Mouse (Mus musculus): ENCODE results near the gene Ebf1. TPM values are rescaled to one million over a fixed set of nuclear protein-coding genes. Genes with fewer than 3 reads are reported as not detected.

The Ebf1 gene
- polyA plus RNA-seq, 1 experiment = 1.1 TPM

DNA sequence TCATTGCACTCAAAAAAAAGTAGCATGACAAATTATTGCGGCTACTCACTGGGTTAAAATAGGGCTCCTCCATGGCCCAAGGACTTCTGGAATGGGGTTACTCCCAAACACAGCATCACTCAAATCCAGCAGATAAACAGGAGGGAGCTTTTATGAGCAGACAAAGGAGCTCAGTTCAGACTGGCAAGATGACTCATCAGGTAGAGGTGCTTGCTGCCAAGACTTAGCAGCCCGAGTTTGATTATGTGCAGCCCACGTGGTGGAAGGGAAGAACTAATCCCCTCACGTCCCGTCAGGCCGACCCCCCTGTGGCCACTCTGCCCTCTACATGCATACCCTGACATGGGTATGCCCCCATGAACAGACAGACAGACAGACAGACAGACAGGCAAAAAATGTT, 285.0 kb downstream of the Ebf1 start:
- Histone ChIP-seq H3K27ac (ENCODE audit: control insufficient read depth, insufficient read depth, low read depth, low read length) (no peak overlapping the region), H3K27me3 (ENCODE audit: control insufficient read depth, insufficient read depth, low read length) (no peaks in the 10 kb centered on the region), H3K36me3 (ENCODE audit: control insufficient read depth, insufficient read depth, low read length) (no peaks in the 10 kb centered on the region), H3K4me1 (ENCODE audit: control insufficient read depth, insufficient read depth, low read length) (no peaks in the 10 kb centered on the region), H3K4me3 (ENCODE audit: control insufficient read depth, low read depth, low read length) (no peak overlapping the region)
- TF ChIP-seq CTCF (IDR thresholded peaks at IDR 0.05; ENCODE audit: control insufficient read depth, insufficient read depth, insufficient replicate concordance, low read depth, low read length) (no peak), POLR2A (IDR thresholded peaks at IDR 0.05; ENCODE audit: control insufficient read depth, low read depth, low read length) (no peak)

DNA sequence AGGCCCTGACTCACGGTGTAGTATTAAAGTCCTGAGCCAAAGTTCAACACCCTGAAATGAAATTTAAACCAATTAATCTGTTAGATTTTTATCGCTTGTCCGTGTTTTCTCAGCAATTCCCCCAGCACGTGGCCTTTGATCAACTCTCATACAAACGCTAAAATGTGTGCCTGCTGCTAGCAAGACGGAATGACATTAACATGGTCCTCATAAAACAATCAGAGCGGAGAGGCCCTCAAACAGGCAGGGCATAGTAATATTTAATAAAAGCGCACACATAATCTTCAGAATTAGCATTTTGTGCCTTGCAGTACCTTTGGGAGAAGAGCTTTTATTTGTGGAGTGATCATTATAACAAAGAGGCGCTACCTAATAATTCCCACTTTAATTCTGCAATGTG, 287.0 kb downstream of the Ebf1 start:
- TF ChIP-seq CTCF (IDR thresholded peaks at IDR 0.05; ENCODE audit: control insufficient read depth, insufficient read depth, insufficient replicate concordance, low read depth, low read length) (no peak), POLR2A (IDR thresholded peaks at IDR 0.05; ENCODE audit: control insufficient read depth, low read depth, low read length) (no peak)
- Histone ChIP-seq H3K27me3 (ENCODE audit: control insufficient read depth, insufficient read depth, low read length) (no peaks in the 10 kb centered on the region), H3K4me3 (ENCODE audit: control insufficient read depth, low read depth, low read length) (no peak overlapping the region), H3K27ac (ENCODE audit: control insufficient read depth, insufficient read depth, low read depth, low read length) (no peak overlapping the region), H3K4me1 (ENCODE audit: control insufficient read depth, insufficient read depth, low read length) (no peaks in the 10 kb centered on the region), H3K36me3 (ENCODE audit: control insufficient read depth, insufficient read depth, low read length) (no peaks in the 10 kb centered on the region)

DNA sequence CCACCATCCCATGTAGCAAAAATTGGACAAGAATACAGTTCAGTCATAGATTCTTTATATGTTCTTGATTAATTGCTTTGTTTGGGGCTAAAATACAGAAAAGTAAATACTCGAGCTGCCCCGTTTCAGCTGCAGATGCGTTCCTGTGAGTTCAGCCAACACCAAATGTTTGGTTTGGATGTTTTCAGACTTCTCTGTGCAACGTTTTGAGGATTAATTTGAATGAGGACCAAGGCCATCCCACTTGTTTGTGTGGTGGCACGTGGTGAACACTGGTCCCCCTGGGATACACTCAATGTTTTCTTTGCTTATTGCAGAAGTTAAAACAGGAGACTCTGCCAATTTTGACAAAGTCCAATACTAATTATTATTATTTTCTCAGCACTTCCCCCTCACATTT, 289.3 kb downstream of the Ebf1 start:
- no peaks in the 10 kb centered on the region for H3K27me3 ChIP-seq (ENCODE audit: control insufficient read depth, insufficient read depth, low read length)
- TF ChIP-seq CTCF (IDR thresholded peaks at IDR 0.05; ENCODE audit: control insufficient read depth, insufficient read depth, insufficient replicate concordance, low read depth, low read length) (no peak), POLR2A (IDR thresholded peaks at IDR 0.05; ENCODE audit: control insufficient read depth, low read depth, low read length) (no peak)
- H3K36me3 ChIP-seq (ENCODE audit: control insufficient read depth, insufficient read depth, low read length) = no peaks in the 10 kb centered on the region
- no peak overlapping the region for H3K4me3 ChIP-seq (ENCODE audit: control insufficient read depth, low read depth, low read length)
- H3K27ac ChIP-seq (ENCODE audit: control insufficient read depth, insufficient read depth, low read depth, low read length) = no peak overlapping the region
- H3K4me1 ChIP-seq (ENCODE audit: control insufficient read depth, insufficient read depth, low read length) = no peaks in the 10 kb centered on the region

DNA sequence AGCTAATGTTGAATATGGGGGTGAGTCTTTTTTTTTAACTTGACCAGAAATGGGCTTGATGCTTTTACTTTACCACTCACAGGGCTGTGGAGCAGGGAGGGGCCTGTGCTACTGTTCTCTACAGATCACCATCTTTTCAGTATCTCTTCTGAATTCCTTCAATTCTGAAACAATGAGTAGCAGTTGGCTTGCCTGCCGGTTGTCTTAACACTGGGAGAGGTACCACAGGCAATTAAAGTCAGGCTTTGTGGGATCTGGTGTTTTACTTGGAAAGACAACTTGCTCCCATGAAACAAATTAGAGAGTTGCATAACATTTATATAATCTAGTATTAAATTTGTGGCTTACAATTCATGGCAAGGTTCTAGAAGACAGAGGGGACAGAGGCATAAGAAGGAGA, 294.6 kb downstream of the Ebf1 start:
- Histone ChIP-seq H3K4me1 (ENCODE audit: control insufficient read depth, insufficient read depth, low read length) (no peaks in the 10 kb centered on the region), H3K4me3 (ENCODE audit: control insufficient read depth, low read depth, low read length) (no peak overlapping the region), H3K27ac (ENCODE audit: control insufficient read depth, insufficient read depth, low read depth, low read length) (no peak overlapping the region), H3K36me3 (ENCODE audit: control insufficient read depth, insufficient read depth, low read length) (no peaks in the 10 kb centered on the region), H3K27me3 (ENCODE audit: control insufficient read depth, insufficient read depth, low read length) (no peaks in the 10 kb centered on the region)
- TF ChIP-seq POLR2A (IDR thresholded peaks at IDR 0.05; ENCODE audit: control insufficient read depth, low read depth, low read length) (no peak), CTCF (IDR thresholded peaks at IDR 0.05; ENCODE audit: control insufficient read depth, insufficient read depth, insufficient replicate concordance, low read depth, low read length) (no peak)

DNA sequence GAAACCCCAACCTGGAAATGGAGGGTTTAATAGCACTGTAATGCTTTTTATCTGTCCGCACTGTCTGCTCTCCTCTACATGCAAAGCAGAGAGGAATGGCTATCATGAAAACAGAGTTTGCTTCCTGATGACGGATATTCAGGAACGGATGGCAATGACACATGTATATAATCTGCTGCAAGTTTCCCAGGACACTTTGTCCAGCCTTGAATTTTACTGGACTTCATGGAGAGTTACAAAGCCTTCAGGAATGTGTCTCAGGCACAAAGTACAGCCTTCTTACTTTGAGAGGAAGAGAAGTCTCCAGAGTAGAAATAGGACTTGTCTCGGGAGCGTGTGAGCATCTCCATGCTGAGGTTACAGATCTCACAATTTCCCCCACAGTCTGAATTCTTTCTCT, 296.7 kb downstream of the Ebf1 start:
- TF ChIP-seq POLR2A (IDR thresholded peaks at IDR 0.05; ENCODE audit: control insufficient read depth, low read depth, low read length) (no peak), CTCF (IDR thresholded peaks at IDR 0.05; ENCODE audit: control insufficient read depth, insufficient read depth, insufficient replicate concordance, low read depth, low read length) (no peak)
- no peaks in the 10 kb centered on the region for H3K36me3 ChIP-seq (ENCODE audit: control insufficient read depth, insufficient read depth, low read length)
- no peaks in the 10 kb centered on the region for H3K4me1 ChIP-seq (ENCODE audit: control insufficient read depth, insufficient read depth, low read length)
- no peak overlapping the region for H3K4me3 ChIP-seq (ENCODE audit: control insufficient read depth, low read depth, low read length)
- no peak overlapping the region for H3K27ac ChIP-seq (ENCODE audit: control insufficient read depth, insufficient read depth, low read depth, low read length)
- H3K27me3 ChIP-seq (ENCODE audit: control insufficient read depth, insufficient read depth, low read length) = no peaks in the 10 kb centered on the region

DNA sequence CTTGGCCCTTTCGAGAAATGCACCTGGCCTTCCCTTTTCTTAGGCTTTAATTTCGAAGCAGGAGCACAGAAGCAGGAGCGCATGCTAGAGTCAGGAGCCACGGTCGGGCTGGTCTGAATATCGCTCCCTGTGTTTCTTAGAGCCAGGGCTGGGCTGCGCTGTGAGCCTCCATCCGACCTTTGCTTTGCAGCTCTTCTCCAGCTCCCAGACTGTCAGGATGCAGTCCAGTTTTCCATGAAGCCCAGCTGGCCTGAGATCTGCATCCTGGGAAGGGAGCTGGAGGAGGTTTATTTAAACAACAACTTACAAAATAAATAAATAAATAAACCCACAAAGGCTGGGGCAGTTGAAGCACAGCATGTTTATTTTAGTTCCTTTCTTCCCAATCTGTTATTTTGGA, 299.9 kb downstream of the Ebf1 start:
- no peaks in the 10 kb centered on the region for H3K4me1 ChIP-seq (ENCODE audit: control insufficient read depth, insufficient read depth, low read length)
- TF ChIP-seq CTCF (IDR thresholded peaks at IDR 0.05; ENCODE audit: control insufficient read depth, insufficient read depth, insufficient replicate concordance, low read depth, low read length) (no peak), POLR2A (IDR thresholded peaks at IDR 0.05; ENCODE audit: control insufficient read depth, low read depth, low read length) (no peak)
- H3K36me3 ChIP-seq (ENCODE audit: control insufficient read depth, insufficient read depth, low read length) = no peaks in the 10 kb centered on the region
- H3K27me3 ChIP-seq (ENCODE audit: control insufficient read depth, insufficient read depth, low read length) = no peaks in the 10 kb centered on the region
- H3K4me3 ChIP-seq (ENCODE audit: control insufficient read depth, low read depth, low read length) = no peak overlapping the region
- H3K27ac ChIP-seq (ENCODE audit: control insufficient read depth, insufficient read depth, low read depth, low read length) = no peak overlapping the region

DNA sequence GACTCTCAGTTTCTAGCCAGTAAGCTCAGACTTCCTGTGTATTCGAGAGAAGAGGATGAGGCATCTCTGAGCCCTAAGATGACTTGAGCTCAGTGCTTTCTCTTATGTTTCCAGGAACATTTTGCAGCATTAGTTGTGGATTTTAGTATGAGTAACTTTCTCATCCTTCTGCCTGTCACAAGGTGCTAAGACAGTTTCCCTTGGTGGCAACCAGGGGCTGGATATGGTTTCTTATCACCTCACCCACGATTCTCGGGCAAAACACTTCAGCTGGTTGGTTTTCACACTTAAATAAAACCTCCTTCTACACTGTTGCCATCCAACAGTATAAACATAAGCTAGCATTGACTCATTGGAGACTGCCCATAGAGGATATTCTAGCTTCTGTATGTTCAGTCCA, 306.0 kb downstream of the Ebf1 start:
- H3K4me1 ChIP-seq (ENCODE audit: control insufficient read depth, insufficient read depth, low read length) = peaks cover 4% of the 10 kb centered on the region; the same call in 1 of the 2 replicates
- no peaks in the 10 kb centered on the region for H3K27me3 ChIP-seq (ENCODE audit: control insufficient read depth, insufficient read depth, low read length)
- no peak overlapping the region for H3K4me3 ChIP-seq (ENCODE audit: control insufficient read depth, low read depth, low read length)
- no peak overlapping the region for H3K27ac ChIP-seq (ENCODE audit: control insufficient read depth, insufficient read depth, low read depth, low read length)
- no peak for TF ChIP-seq POLR2A (IDR thresholded peaks at IDR 0.05; ENCODE audit: control insufficient read depth, low read depth, low read length)
- no peak for TF ChIP-seq CTCF (IDR thresholded peaks at IDR 0.05; ENCODE audit: control insufficient read depth, insufficient read depth, insufficient replicate concordance, low read depth, low read length)
- no peaks in the 10 kb centered on the region for H3K36me3 ChIP-seq (ENCODE audit: control insufficient read depth, insufficient read depth, low read length)
